Mouse (Mus musculus): Measurements from ENCODE around the gene Adat1. TPM values are rescaled to one million over a fixed set of nuclear protein-coding genes. Genes with fewer than 3 reads are reported as not detected.

Gene Adat1
- total RNA-seq (2021) = 1 to 10 TPM; 1.9 to 2.2 TPM
- long read RNA-seq, experiment 1, partial matches to known transcripts = 0 of 3 reads
- long read RNA-seq, experiment 1, other reads (novel, unspliced or antisense) = 1 of 3 reads
- long read RNA-seq, experiment 2, partial matches to known transcripts = 0 of 1 reads
- long read RNA-seq, experiment 2, other reads (novel, unspliced or antisense) = 1 of 1 reads

GRCm38 (mm10) chr8:111992013-111992702, at the start of gene Adat1:
Gene Adat1, minus strand, starts transcription at chr8:111992302.
- peak; percentile 92 to 93 for DNase-seq

GRCm38 (mm10) chr8:112037521-112037920, 45.4 kb upstream of the Adat1 start:
- DNase-seq = no peak

GRCm38 (mm10) chr8:112034603-112035002, 42.5 kb upstream of the Adat1 start:
- DNase-seq = peak; percentile 22 to 31

GRCm38 (mm10) chr8:112033071-112033470, 41.0 kb upstream of the Adat1 start:
- DNase-seq = no peak

- no peak for DNase-seq
Measured at GRCm38 (mm10) chr8:112030663-112031062, 38.6 kb upstream of the Adat1 start.

GRCm38 (mm10) chr8:112029455-112029854, 37.4 kb upstream of the Adat1 start:
- no peak for DNase-seq

GRCm38 (mm10) chr8:112014936-112015335, 22.8 kb upstream of the Adat1 start, which contains the start of gene Gm6793:
Gene Gm6793, minus strand, starts transcription at chr8:112015036.
- DNase-seq = no peak

GRCm38 (mm10) chr8:112011816-112012242, 19.7 kb upstream of the Adat1 start:
- DNase-seq = peak; percentile 18 to 51

GRCm38 (mm10) chr8:112010997-112011815, 19.1 kb upstream of the Adat1 start, which contains the start of the genes Kars and Terf2ip:
Gene Kars, minus strand, starts transcription at chr8:112011323.
Gene Terf2ip, plus strand, starts transcription at chr8:112011398.
- DNase-seq = peak; percentile 96

GRCm38 (mm10) chr8:112009558-112009957, 17.5 kb upstream of the Adat1 start:
- no peak for DNase-seq

GRCm38 (mm10) chr8:112007669-112008068, 15.6 kb upstream of the Adat1 start:
- no peak for DNase-seq

- DNase-seq = no peak
Measured at GRCm38 (mm10) chr8:112005601-112006000, 13.5 kb upstream of the Adat1 start.

- DNase-seq = no peak
Measured at GRCm38 (mm10) chr8:112004754-112005153, 12.7 kb upstream of the Adat1 start.

GRCm38 (mm10) chr8:111992703-111993039, 569 bp upstream of the Adat1 start:
- no peak for DNase-seq

- no peak for DNase-seq
Measured at GRCm38 (mm10) chr8:111991278-111991677, 824 bp downstream of the Adat1 start.

- DNase-seq = peak; percentile 69 to 89
Measured at GRCm38 (mm10) chr8:111989911-111990310, 2.2 kb downstream of the Adat1 start.

- no peak for DNase-seq
Measured at GRCm38 (mm10) chr8:111984511-111984910, 7.6 kb downstream of the Adat1 start.

- no peak for DNase-seq
Measured at GRCm38 (mm10) chr8:111982116-111982515, 10.0 kb downstream of the Adat1 start.

GRCm38 (mm10) chr8:111978147-111978546, 14.0 kb downstream of the Adat1 start:
- no peak for DNase-seq

- no peak for DNase-seq
Measured at GRCm38 (mm10) chr8:111976326-111976725, 15.8 kb downstream of the Adat1 start.

GRCm38 (mm10) chr8:111975706-111976105, 16.4 kb downstream of the Adat1 start:
- DNase-seq = no peak

- DNase-seq = no peak
Measured at GRCm38 (mm10) chr8:111974138-111974537, 18.0 kb downstream of the Adat1 start.

- no peak for DNase-seq
Measured at GRCm38 (mm10) chr8:111968991-111969390, 23.1 kb downstream of the Adat1 start.
